Mouse (Mus musculus): Measurements from ENCODE around the gene Lin9. TPM values are rescaled to one million over a fixed set of nuclear protein-coding genes. Genes with fewer than 3 reads are reported as not detected.

Lin9 gene
- total RNA-seq, 2 experiments from 2014 or later = 7.6 to 8.4 TPM

DNA sequence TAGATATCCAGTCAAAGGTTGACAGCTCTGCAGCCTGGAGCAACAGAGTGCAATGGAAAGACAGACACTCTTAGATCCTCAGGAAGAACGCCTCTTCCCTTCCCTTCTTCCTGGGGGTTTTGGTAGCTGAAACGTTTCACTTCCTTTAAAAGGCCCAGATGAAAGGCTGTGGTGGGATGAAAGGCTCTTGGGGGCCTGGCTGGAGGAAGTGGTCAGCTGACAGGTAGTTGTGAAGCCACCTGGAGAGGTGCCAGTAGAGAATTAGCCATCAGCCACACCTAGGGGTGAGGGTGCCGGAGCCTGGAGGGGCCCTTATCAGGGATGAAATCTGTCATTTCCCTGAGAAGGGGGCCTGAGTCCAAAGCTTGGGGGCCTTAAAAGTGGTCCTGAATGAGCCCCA is 66.4 kb downstream of the Lin9 start:
- no peak for DNase-seq

DNA sequence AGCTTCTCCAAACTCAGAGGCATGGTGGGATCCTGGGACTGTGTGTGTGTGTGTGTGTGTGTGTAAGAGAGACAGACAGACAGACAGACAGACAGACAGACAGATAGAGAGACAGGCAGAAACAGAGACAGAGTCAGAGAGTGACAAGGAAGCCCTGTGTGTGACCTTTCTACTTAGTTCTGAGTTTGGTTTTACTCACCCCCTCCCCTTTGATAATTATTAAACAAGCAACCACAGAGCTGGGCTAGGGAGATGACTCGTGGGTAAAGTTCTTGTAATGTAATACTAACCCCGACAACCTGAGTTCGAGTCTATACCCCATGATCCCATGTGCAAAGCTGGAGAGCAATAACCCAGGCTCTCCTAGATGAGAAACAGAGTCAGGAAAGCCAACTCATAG is 66.9 kb downstream of the Lin9 start:
- DNase-seq = no peak

DNA sequence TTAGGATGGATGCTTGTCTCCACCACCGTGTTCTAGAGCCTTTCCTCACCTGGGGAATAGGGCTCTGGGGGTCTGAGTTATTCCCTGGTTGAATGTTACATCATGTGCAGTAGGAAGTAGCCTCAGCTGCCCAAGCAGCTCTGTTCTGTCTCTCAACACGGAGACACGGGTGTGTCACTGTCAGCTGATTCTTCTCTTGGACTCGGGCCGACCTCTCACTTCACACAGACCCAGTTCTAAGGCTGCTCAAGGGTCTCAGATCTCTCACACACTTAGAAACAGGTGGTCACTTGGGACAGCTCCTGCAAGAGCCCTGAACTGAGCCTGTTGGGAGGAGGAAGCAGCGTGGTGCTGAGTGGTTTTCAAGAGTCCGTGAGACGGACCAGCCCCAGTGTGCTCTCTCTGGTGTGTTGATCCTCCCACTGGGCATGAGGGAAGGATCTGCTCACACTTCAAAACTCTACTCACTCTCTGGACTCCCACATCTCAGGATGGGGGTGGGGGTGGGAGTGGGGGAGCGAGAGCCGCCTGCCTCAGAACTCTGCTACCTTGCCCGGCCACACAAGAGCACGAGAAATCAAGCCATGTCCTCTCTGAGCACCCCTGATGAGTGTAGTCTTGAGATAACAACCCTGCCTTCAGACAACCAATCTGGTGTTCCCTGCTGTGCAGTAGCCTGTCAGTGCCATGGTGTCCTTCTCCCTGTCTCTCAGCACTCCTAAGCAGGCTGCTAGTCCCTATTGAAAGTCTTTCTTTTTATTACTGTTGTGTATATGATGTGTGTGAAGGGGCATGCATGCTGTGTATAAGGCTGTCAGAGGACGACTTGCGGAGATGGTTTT is 68.2 kb downstream of the Lin9 start:
- DNase-seq = no peak

DNA sequence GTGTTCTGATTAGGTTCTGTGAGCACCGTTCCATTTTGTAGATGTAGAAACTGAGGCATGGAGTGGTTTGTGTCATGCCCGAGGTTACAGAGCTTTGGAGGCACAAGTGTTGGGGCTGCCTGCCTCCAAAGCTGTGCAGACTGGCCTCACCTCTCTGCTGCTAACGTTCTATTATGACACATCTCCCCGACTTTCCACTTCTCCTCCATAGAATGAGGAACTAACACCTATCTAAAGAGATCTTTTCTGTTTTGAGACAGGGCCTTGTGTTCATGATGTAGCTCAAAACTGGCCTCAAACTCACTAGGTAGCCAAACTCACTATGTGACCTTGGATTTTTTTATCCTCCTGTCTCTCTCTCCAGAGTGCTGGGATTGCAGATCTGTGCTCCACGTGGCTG is 77.8 kb downstream of the Lin9 start:
- DNase-seq = no peak

DNA sequence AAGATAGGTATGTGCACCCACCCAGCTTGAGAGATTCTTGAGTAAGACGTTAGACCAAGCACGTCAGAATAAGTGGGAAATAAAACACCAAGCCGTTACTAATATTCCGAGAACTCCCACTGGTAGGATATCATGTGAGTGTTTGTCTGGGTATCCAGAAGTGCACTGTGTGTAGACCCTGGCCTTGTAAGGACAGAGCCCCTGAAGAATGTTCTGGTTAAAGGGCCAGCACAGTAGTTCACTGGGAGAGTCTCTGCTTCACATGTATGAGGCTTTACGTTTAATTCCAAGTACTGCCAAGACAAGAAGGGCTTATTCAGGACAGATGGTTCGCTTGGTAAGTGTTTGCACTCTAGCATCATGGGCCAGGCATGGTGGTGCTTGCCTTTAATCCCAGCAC is 78.5 kb downstream of the Lin9 start:
- DNase-seq = no peak

DNA sequence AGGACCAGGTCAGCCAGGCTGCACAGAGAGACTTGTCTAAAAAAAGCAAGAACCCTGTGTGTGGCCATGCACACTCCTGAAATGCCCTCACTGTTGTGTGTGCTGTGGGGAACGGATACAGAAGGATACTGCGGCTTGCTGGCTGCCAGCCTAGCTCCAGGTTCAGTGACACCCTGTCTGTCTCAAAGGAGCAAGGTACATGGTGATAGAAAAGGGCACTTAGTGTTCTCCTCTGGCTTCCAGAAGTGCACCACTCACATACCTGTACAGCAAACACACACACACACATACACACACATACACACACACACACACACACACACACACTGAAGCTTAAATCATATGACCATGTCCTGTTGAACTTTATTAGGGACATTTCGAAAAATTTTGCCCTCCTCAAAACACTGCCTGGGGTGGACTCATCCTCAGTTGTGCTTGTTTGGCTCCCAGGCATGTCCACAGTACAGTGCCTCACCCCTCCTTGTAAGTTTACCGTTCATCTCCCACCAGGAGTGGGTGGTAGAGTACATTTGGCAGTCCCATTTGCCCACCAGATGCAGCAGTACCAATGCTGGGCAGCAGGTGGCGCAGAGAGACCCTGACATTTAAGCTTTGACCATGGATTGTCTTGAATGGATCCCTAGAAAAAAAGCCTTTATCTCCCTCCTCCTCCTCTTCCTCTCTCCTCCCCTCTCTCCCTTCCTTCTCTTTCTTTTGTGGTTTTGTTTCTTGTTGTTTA is 79.2 kb downstream of the Lin9 start:
- DNase-seq = peak; percentile 91

DNA sequence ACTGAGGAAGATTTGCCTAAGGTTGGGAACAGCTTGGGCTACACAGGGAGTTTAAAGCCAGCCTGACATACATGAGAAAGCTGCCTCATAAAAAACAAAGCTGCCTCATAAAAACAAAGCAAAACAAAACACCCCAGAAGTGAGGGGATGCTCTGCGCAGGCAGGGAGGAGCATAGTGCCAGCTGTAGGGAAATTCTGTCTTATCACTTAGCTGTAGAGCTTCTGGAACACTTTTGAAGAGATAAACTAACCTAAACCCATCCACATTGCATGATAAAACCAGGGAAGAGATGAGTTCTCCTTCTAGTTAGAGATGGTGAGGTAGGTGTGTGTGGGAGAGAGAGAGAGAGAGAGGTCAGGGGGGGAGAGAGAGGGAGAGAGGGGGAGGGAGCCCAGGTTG is 81.7 kb downstream of the Lin9 start:
- no peak for DNase-seq

DNA sequence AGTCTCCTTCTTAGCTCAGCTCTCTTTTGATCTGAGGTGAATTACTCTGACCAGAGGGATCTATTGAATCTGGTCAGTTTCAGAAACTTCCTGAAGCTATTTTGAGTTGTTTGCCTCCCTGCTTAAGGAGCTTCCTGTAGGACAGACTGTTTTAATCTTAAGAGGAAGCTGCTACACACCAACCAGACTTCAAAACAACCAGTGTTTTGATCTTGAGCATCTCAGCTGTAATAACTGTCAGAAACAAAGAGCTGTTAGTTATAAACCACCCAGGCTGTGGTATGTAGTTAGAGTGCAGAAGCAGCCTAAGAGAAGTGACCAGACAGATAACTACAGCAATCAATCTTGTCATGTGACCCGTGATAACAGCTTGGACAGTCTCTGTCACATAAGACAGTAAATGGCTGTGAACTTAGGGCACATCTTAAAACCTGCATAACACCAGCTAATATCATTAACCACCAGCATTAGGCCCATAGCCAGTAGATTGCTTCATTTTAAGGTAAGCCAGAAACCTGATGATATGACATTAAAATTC is 82.8 kb downstream of the Lin9 start:
- no peak for DNase-seq

DNA sequence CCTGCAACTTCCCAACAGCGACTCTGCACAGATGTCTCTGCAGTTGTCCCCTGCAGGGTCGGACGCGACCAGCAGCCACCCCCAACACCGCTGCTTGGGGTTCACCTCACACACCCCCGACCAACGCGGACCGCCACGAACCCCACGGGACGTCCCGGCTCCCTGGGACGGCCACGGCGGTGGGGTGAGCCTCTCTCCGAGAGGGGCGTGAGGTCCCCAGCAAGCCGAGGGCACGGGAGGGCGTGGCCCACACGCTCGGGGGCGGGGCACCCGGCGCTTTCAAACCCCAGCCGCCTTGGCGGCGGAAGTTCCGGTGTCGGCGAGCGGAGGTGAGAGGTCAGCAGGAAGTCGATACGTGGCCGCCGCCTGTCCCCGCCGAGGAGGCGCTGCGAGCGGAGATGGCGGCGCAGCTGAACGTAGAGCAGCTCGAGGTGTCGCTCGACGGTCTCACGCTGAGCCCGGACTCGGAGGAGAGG is 84.8 kb downstream of the Lin9 start, which contains the start of gene Acbd3:
Acbd3 (plus strand) TSS at position 340 of the 476 bp plus-strand sequence.
- DNase-seq = peak; percentile 96

DNA sequence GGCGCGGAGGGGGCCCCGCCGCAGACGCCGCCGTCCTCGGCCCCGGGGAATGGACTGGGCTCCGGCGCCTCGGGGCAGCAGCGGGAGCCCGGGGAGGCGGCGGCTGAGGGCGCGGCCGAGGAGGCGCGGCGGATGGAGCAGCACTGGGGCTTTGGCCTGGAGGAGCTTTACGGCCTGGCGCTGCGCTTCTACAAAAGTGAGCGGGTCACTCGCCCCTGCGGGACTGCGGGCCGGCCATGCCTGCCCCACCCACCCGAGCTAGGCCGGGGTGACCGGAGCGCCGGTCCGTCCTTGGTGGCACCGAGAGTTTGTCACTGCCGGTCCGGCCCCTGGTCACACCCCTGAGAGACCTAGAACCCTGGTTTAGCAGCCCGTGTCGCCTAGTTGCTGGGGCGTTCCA is 85.2 kb downstream of the Lin9 start:
- DNase-seq = peak; percentile 59

DNA sequence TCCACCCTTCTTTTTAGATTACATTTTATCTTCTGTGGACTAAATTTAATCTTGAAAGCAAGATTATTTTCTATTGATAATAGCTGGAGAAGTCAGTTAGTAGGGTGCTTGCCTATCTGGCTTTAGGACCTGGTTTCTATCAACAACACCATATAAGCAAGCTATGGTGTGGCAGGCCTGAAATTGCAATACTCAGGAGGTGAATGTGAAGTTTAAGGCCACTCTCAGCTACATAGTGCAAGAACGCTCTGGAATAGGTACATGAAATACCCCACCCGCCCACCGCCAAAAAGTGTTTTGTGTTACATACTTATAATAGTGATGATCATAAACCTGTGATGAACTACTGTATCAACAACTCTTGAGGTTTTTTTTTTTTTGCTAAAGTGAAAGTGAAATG is 88.3 kb downstream of the Lin9 start:
- no peak for DNase-seq

Other genes starting within 250 kb of the Lin9 start
- gene Stum, start 157.6 kb upstream of the Lin9 start, total RNA-seq (2021) = 1 to 10 TPM; 1.1 to 1.5 TPM
- gene Parp1, start 72.2 kb upstream of the Lin9 start, total RNA-seq (2021) = 100 to 1,000 TPM in 1 of 2 experiments, 10 to 100 TPM in 1; 77.7 to 101 TPM
- gene Mixl1, start 55.9 kb downstream of the Lin9 start, total RNA-seq (2021) = not detected
- 10 to 100 TPM; 38.9 to 40.6 TPM for gene Acbd3, start 84.9 kb downstream of the Lin9 start, total RNA-seq (2021)
- gene H3f3a, start 172.8 kb downstream of the Lin9 start, total RNA-seq (2021) = 100 to 1,000 TPM; 809 to 834 TPM
- gene Sde2, start 210.0 kb downstream of the Lin9 start, total RNA-seq (2021) = 10 to 100 TPM; 21.7 to 22.6 TPM

All from adrenal gland, postnatal 10 days (tissue).